10 mouse cellular contexts compared by ENCODE assay signal in the genomic region with DNA sequence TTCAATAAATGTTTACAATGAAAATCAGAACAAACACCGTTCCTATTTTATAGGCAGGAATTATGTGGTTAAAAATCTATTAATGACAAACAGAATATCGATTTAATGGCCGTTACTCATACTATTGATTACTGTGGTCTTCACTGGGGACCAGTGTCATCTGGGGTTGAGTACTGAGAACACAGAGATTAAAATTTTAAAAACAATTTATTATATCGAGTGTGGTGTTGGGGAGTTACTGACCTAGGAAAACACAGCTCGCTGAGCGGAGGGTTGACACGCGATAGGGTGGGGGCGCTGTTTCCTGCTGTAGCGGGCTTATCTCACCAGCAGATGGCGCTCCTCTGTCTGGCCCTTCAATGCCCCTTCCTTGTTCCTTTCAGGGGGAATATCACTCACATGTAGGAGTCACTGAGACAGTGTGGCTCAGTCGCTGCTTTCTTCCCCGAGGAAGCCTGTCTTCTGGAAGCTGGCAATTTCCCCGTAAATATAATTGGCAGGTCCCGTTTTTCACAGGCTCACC.
A peak's percentile ranks its signal among the peaks of the same experiment; 100 is the strongest.
DNase-seq lines count a peak whose midpoint lies in the region; ATAC-seq lines count a peak whose summit lies in the region.
"Had no signal": no experiment of that assay in that cellular context is flagged by ENCODE, and none has a peak within 500 bp of the region (broad histone marks: within the 10 kb centered on the region; RNA-seq: fewer than 3 reads in every experiment).

No protein-coding gene starts in this region.

- no peak overlapping the region for H3K27ac ChIP-seq in hindbrain, embryonic 11.5 days (ENCODE audit: low read depth, low read length)
- no peak overlapping the region for H3K27ac ChIP-seq in hindbrain, embryonic 13.5 days
- H3K27ac ChIP-seq in intestine, embryonic 14.5 days (ENCODE audit: low read depth) = no peak overlapping the region
- H3K27ac ChIP-seq: embryonic facial prominence, embryonic 15.5 days; neural tube, embryonic 13.5 days had no signal

- no peaks in the 10 kb centered on the region for H3K4me1 ChIP-seq in hindbrain, embryonic 11.5 days (replicated peaks; ENCODE audit: control insufficient read depth, insufficient read depth, low read length)
- peaks cover 8% of the 10 kb centered on the region; the same call in 1 of the 2 replicates for H3K4me1 ChIP-seq in hindbrain, embryonic 13.5 days (replicated peaks)
- H3K4me1 ChIP-seq in intestine, embryonic 14.5 days (replicated peaks; ENCODE audit: control insufficient read depth, insufficient read depth, low read length) = no peaks in the 10 kb centered on the region
- H3K4me1 ChIP-seq: embryonic facial prominence, embryonic 15.5 days had no signal

- H3K4me3 ChIP-seq in hindbrain, embryonic 11.5 days (ENCODE audit: low read depth, low read length) = no peak overlapping the region
- H3K4me3 ChIP-seq in hindbrain, embryonic 13.5 days = no peak overlapping the region
- no peak overlapping the region for H3K4me3 ChIP-seq in intestine, embryonic 14.5 days (ENCODE audit: low read depth, low read length)
- H3K4me3 ChIP-seq: embryonic facial prominence, embryonic 15.5 days; neural tube, embryonic 13.5 days had no signal

- peak; percentile 85 for DNase-seq in hindbrain, embryonic 11.5 days (ENCODE audit: low spot score)
- DNase-seq in adrenal gland, adult 2 months = peak; percentile 63
- peak; percentile 50 for DNase-seq in embryo, embryonic 11.5 days (ENCODE audit: low read depth, low spot score)
- peak; percentile 86 for DNase-seq in intestine, embryonic 14.5 days (ENCODE audit: low spot score)
- peak; percentile 71 for DNase-seq in left cerebral cortex, postnatal 4 days
- DNase-seq in natural killer cell, adult 2 months (ENCODE audit: low spot score in 2 of 2) = peak; percentile 50 to 73
- DNase-seq in testis, postnatal 14 days (ENCODE audit: low spot score) = peak; percentile 53

- intact Hi-C loops in left cerebral cortex, postnatal 4 days (cut with DNase I) = loop anchor here (2.0 to 5.0 kb wide), 2 partner anchors 90 to 751 kb away; no protein-coding TSS in a partner anchor

- 22% methylated on average over 15 of the region's 15 CpGs for WGBS in hindbrain, embryonic 11.5 days
- 23% methylated on average over 15 of the region's 15 CpGs for WGBS in hindbrain, embryonic 13.5 days
- 19% methylated on average over 15 of the region's 15 CpGs for WGBS in intestine, embryonic 14.5 days

- no peak overlapping the region for H3K4me2 ChIP-seq in hindbrain, embryonic 11.5 days (replicated peaks; ENCODE audit: low read depth, low read length)
- H3K4me2 ChIP-seq in hindbrain, embryonic 13.5 days = no peak overlapping the region
- H3K4me2 ChIP-seq in intestine, embryonic 14.5 days (ENCODE audit: low read length) = no peak overlapping the region
- H3K4me2 ChIP-seq: embryonic facial prominence, embryonic 15.5 days; neural tube, embryonic 13.5 days had no signal

- no peak overlapping the region for H3K9ac ChIP-seq in hindbrain, embryonic 11.5 days (ENCODE audit: low read depth, low read length)
- H3K9ac ChIP-seq in hindbrain, embryonic 13.5 days = no peak overlapping the region
- no peak overlapping the region for H3K9ac ChIP-seq in intestine, embryonic 14.5 days (ENCODE audit: low read length)
- H3K9ac ChIP-seq: embryonic facial prominence, embryonic 15.5 days; neural tube, embryonic 13.5 days had no signal

- no peak for ATAC-seq in hindbrain, embryonic 11.5 days (ENCODE audit: low FRiP score)
- no peak for ATAC-seq in hindbrain, embryonic 13.5 days (ENCODE audit: low FRiP score)
- ATAC-seq in intestine, embryonic 14.5 days (replicated peaks; ENCODE audit: low FRiP score, low TSS enrichment, low read depth) = no peak

- H3K36me3 ChIP-seq in hindbrain, embryonic 11.5 days (ENCODE audit: control insufficient read depth, insufficient read depth, low read length) = no peaks in the 10 kb centered on the region
- no peaks in the 10 kb centered on the region for H3K36me3 ChIP-seq in hindbrain, embryonic 13.5 days
- H3K36me3 ChIP-seq in intestine, embryonic 14.5 days (ENCODE audit: control insufficient read depth, insufficient read depth, low read length) = no peaks in the 10 kb centered on the region
- H3K36me3 ChIP-seq: embryonic facial prominence, embryonic 15.5 days; neural tube, embryonic 13.5 days had no signal

- no peaks in the 10 kb centered on the region for H3K9me3 ChIP-seq in hindbrain, embryonic 11.5 days (ENCODE audit: control insufficient read depth, low read length)
- H3K9me3 ChIP-seq in hindbrain, embryonic 13.5 days = no peaks in the 10 kb centered on the region
- H3K9me3 ChIP-seq in intestine, embryonic 14.5 days (ENCODE audit: control insufficient read depth, low read length) = no peaks in the 10 kb centered on the region
- H3K9me3 ChIP-seq: embryonic facial prominence, embryonic 15.5 days; neural tube, embryonic 13.5 days had no signal

- 0 out of 2 replicates have a peak, but pooled peaks cover 2% of the 10 kb centered on the region for H3K27me3 ChIP-seq in hindbrain, embryonic 11.5 days (ENCODE audit: control insufficient read depth, insufficient read depth, low read length)
- peaks cover 47% of the 10 kb centered on the region for H3K27me3 ChIP-seq in hindbrain, embryonic 13.5 days
- peaks cover 4% of the 10 kb centered on the region; the same call in 1 of the 2 replicates for H3K27me3 ChIP-seq in intestine, embryonic 14.5 days (replicated peaks; ENCODE audit: control insufficient read depth, insufficient read depth, low read length)
- H3K27me3 ChIP-seq: embryonic facial prominence, embryonic 15.5 days had no signal
